Mouse (Mus musculus) megakaryocyte progenitor cell, adult 5-6 weeks (primary cell): ENCODE data around the gene Phgr1. TPM values are rescaled to one million over a fixed set of nuclear protein-coding genes. Genes with fewer than 3 reads are reported as not detected.

Source experiments
- ATAC-seq: replicated peaks from 2 replicates; pipeline ENCODE4 v1.8.0; 2016; ENCODE audit warnings: mild to moderate bottlenecking, moderate TSS enrichment, inconsistent platforms; ENCODE audit not compliant: poor library complexity
- total RNA-seq, 2 experiments: library from RNA; stranded (forward) in 1 of 2; stranded (reverse) in 1 of 2; fragments of 157-497, 149-512 nt in 1 of 2; fragments of 200-1000 nt in 1 of 2; gene quantifications; 2 replicates each; pipeline versions ENCODE4 v1.2.3 to v1.2.4; 2015 to 2017

Gene Phgr1
- total RNA-seq, 2 experiments from 2014 or later = not detected

DNA sequence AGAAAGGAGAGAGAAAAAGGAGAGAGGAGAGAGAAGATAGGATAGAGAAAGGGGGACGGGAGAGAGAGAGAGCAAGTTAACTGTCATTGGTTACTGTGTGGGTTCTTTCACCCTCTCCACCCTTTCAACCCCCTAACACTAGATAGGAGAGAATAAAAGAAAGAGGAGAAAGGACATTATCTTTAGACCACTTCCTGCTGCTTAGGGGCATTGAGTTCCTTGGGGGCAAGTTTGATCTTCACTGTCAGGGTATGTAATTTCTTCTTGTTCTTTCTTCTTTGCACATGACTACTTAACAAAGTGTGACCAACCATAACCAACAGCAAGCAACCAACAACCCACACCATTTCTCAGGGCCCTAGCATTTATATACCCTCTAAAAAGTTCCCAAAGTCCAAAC is 40.2 kb downstream of the Phgr1 start:
- ATAC-seq = no peak

DNA sequence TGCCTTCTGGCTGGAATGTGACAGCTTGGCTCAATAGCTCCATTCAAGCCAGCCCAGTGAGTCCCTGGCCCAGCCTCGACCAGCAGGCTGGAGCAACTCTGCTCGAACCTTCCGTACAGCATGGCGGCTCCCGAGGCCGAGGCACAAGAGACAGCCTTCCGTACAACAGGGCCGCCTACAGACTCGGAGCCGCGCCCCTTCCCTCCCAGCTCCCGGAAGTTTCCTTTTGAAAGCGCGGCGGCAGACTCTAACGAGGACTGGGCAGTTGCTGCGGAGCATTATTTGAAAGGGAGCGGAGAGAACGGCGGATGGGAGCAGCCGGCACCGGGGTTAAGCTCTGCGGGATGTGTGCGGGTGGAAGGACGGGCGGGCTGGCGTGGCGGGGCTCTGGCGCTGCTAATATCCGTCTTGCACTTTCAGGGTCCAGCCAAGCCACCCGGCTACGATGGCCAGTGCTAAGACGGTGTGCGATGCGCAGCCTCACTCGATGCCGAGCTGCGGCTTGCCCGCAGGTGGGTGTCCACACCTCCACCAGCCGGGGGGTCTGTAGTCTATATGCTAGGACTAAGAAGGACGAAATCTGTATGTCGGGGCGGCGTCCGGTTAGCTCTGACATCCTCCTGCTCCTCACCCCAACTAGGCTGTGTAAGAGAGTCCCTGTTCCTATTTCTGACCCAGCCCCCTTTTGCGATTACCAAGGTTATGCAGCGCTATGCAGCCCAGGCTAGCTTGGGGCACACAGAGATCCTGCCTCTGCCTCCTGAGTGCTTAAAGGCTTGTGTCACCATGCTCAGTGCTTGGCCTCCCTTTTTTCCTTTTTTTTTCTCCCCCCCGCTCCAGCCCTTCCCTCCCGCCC is 41.6 kb downstream of the Phgr1 start, which contains the start of gene Knstrn:
TSS of gene Knstrn (plus strand) at position 23 of the 856 bp plus-strand sequence.
- peak; percentile 99 for ATAC-seq

DNA sequence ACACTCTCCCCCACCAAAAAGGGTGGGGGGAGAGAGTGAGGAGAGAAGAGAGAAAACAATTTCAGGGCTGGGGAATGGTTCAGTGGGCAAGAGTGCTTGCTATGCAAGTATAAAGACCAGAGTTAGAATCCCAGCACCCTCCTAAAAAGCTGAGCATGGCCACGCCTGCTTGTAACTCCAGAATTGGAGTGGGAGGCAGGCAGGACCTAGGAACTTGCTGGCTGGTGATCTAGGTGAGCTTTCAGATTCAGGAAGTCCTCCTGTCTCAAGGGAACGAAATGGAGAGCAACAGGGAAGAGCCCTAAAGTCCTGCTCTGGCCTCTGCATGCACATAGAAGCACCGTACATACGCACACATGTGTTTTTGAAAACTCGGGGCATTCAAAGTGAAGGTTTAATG is 50.2 kb downstream of the Phgr1 start:
- ATAC-seq = no peak

GRCm38 (mm10) chr2:118824396-118824795 is 51.8 kb downstream of the Phgr1 start:
- no peak for ATAC-seq

Other genes with a start within 250 kb of the Phgr1 start
- gene Bmf, start 223.1 kb upstream of the Phgr1 start, total RNA-seq (2015) = 0.20 and 0.56 TPM in 2 replicates
- 0.51 and 0.71 TPM in 2 replicates for gene Bmf, start 223.1 kb upstream of the Phgr1 start, total RNA-seq (2017)
- gene Bub1b, start 174.6 kb upstream of the Phgr1 start, total RNA-seq (2015) = 38.1 and 42.7 TPM in 2 replicates
- 123 and 126 TPM in 2 replicates for gene Bub1b, start 174.6 kb upstream of the Phgr1 start, total RNA-seq (2017)
- 0.07 and 0.17 TPM in 2 replicates for gene Pak6, start 109.5 kb upstream of the Phgr1 start, total RNA-seq (2015)
- gene Pak6, start 109.5 kb upstream of the Phgr1 start, total RNA-seq (2017) = 0.21 and 0.61 TPM in 2 replicates
- 0.61 and 0.89 TPM in 2 replicates for gene Ankrd63, start 68.8 kb upstream of the Phgr1 start, total RNA-seq (2015)
- 0.33 and 0.84 TPM in 2 replicates for gene Ankrd63, start 68.8 kb upstream of the Phgr1 start, total RNA-seq (2017)
- gene Plcb2, start 44.3 kb upstream of the Phgr1 start, total RNA-seq (2015) = 71.2 and 80.9 TPM in 2 replicates
- gene Plcb2, start 44.3 kb upstream of the Phgr1 start, total RNA-seq (2017) = 61.1 and 70.4 TPM in 2 replicates
- gene Inafm2, start 27.0 kb upstream of the Phgr1 start, total RNA-seq (2015) = 27.9 and 29.6 TPM in 2 replicates
- 17.9 and 20.3 TPM in 2 replicates for gene Inafm2, start 27.0 kb upstream of the Phgr1 start, total RNA-seq (2017)
- 0.07 and 0.25 TPM in 2 replicates for gene Ccdc9b, start 10.1 kb upstream of the Phgr1 start, total RNA-seq (2015)
- gene Ccdc9b, start 10.1 kb upstream of the Phgr1 start, total RNA-seq (2017) = 0.42 and 0.47 TPM in 2 replicates
- gene Disp2, start 7.0 kb downstream of the Phgr1 start, total RNA-seq (2015) = not detected in 2 replicates
- gene Disp2, start 7.0 kb downstream of the Phgr1 start, total RNA-seq (2017) = not detected in 2 replicates
- 50.8 and 55.8 TPM in 2 replicates for gene Knstrn, start 41.2 kb downstream of the Phgr1 start, total RNA-seq (2015)
- 215 and 245 TPM in 2 replicates for gene Knstrn, start 41.2 kb downstream of the Phgr1 start, total RNA-seq (2017)
- 25.9 and 29.6 TPM in 2 replicates for gene Ivd, start 89.2 kb downstream of the Phgr1 start, total RNA-seq (2015)
- 37.4 and 39.7 TPM in 2 replicates for gene Ivd, start 89.2 kb downstream of the Phgr1 start, total RNA-seq (2017)
- 6.0 and 6.5 TPM in 2 replicates for gene Bahd1, start 127.6 kb downstream of the Phgr1 start, total RNA-seq (2015)
- 4.9 and 7.1 TPM in 2 replicates for gene Bahd1, start 127.6 kb downstream of the Phgr1 start, total RNA-seq (2017)
- 4.6 and 5.7 TPM in 2 replicates for gene Chst14, start 153.7 kb downstream of the Phgr1 start, total RNA-seq (2015)
- gene Chst14, start 153.7 kb downstream of the Phgr1 start, total RNA-seq (2017) = 1.5 and 4.7 TPM in 2 replicates